Mouse (Mus musculus) forebrain, embryonic 14.5 days (tissue): ENCODE measurements at regions not wholly inside any gene's neighbourhood (a gene's known extent, or its start where the extent isn't known, plus 50 kb on each side); places are given as distances from the start of the nearest gene placed in this dataset.

Source experiments
- ATAC-seq: fragments of 200-750 bp; cut with Nextera tagmentation; 2 replicates; pipeline ENCODE4 v1.8.0; 2017; ENCODE audit warnings: mild to moderate bottlenecking, moderate library complexity
- DNase-seq: peaks from one replicate; pipeline ENCODE4 v3.0.0-alpha.2; 2015; ENCODE audit warnings: low spot score
- H3K27ac ChIP-seq: fragments of 300-500 bp; sonication (generic); 2 replicates; pipeline ENCODE4 v1.5.1; 2014; ENCODE audit warnings: low read depth, mild to moderate bottlenecking, control low read depth, low read length, moderate library complexity
- H3K27me3 ChIP-seq: fragments of 300-500 bp; sonication (generic); replicated peaks from 2 replicates; pipeline ENCODE4 v1.6.1; 2014; ENCODE audit warnings: low read length, control low read depth, mixed read lengths; ENCODE audit not compliant: control insufficient read depth, insufficient read depth
- H3K36me3 ChIP-seq: fragments of 300-500 bp; sonication (generic); 2 replicates; pipeline ENCODE4 v1.6.1; 2014; ENCODE audit warnings: low read length, control low read depth; ENCODE audit not compliant: control insufficient read depth, insufficient read depth
- H3K4me1 ChIP-seq: fragments of 300-500 bp; sonication (generic); 2 replicates; pipeline ENCODE4 v1.6.1; 2014; ENCODE audit warnings: antibody characterized with exemption, low read length, control low read depth; ENCODE audit not compliant: control insufficient read depth, insufficient read depth
- H3K4me2 ChIP-seq: fragments of 300-500 bp; sonication (generic); 2 replicates; pipeline ENCODE4 v1.6.1; 2014; ENCODE audit warnings: mild to moderate bottlenecking, control low read depth, low read length
- H3K4me3 ChIP-seq: fragments of 300-500 bp; sonication (generic); 2 replicates; pipeline ENCODE4 v1.5.1; 2014; ENCODE audit warnings: low read depth, low read length, control low read depth
- H3K9ac ChIP-seq: fragments of 300-500 bp; sonication (generic); 2 replicates; pipeline ENCODE4 v1.6.1; 2014; ENCODE audit warnings: mild to moderate bottlenecking, low read length, control low read depth, moderate library complexity
- H3K9me3 ChIP-seq: fragments of 300-500 bp; sonication (generic); replicated peaks from 2 replicates; pipeline ENCODE4 v1.6.1; 2016; ENCODE audit warnings: low read length, control low read depth, mixed read lengths; ENCODE audit not compliant: control insufficient read depth
- whole genome bisulfite sequencing: fragments of 180-500 bp; shearing (Covaris S2); extraction: QIAGEN DNeasy Blood & Tissue Kit; methylation state at CpG from one replicate; pipeline ENCODE4 v1.1.7; 2014; 5-methylcytosine and 5-hydroxymethylcytosine counted together

- Histone ChIP-seq H3K9ac (no peak overlapping the region), H3K27ac (no peak overlapping the region), H3K27me3 (no peaks in the 10 kb centered on the region), H3K4me1 (0 out of 2 replicates have a peak, but pooled peaks cover 2% of the 10 kb centered on the region), H3K36me3 (no peaks in the 10 kb centered on the region), H3K4me2 (no peak overlapping the region), H3K9me3 (no peaks in the 10 kb centered on the region), H3K4me3 (no peak overlapping the region)
- peak; percentile 31 for DNase-seq
- ATAC-seq: no peak
- 55% methylated on average over 2 of the region's 2 CpGs for WGBS
Measured at GRCm38 (mm10) chr16:84039946-84040345, 475.0 kb upstream of the A730009L09Rik start.

- H3K9me3 ChIP-seq: no peaks in the 10 kb centered on the region
- 0 out of 2 replicates have a peak, but pooled peaks cover 2% of the 10 kb centered on the region for H3K4me1 ChIP-seq
- no peak overlapping the region for H3K4me2 ChIP-seq
- no peak overlapping the region for H3K9ac ChIP-seq
- WGBS: 26% methylated on average over 4 of the region's 4 CpGs
- H3K27ac ChIP-seq: no peak overlapping the region
- H3K36me3 ChIP-seq: no peaks in the 10 kb centered on the region
- H3K4me3 ChIP-seq: no peak overlapping the region
- DNase-seq (peak; percentile 94), ATAC-seq (peak; percentile 95)
- H3K27me3 ChIP-seq: no peaks in the 10 kb centered on the region
Measured at GRCm38 (mm10) chr16:84042010-84042449, 472.9 kb upstream of the A730009L09Rik start.

GRCm38 (mm10) chr16:84045333-84045732 is 469.6 kb upstream of the A730009L09Rik start:
- 0 out of 2 replicates have a peak, but pooled peaks cover 2% of the 10 kb centered on the region for H3K4me1 ChIP-seq
- ATAC-seq (no peak), DNase-seq (no peak)
- H3K9me3 ChIP-seq: no peaks in the 10 kb centered on the region
- H3K27me3 ChIP-seq: no peaks in the 10 kb centered on the region
- WGBS: 86% methylated on average over 1 of the region's 1 CpGs
- no peak overlapping the region for H3K4me2 ChIP-seq
- H3K4me3 ChIP-seq: no peak overlapping the region
- no peaks in the 10 kb centered on the region for H3K36me3 ChIP-seq
- H3K27ac ChIP-seq: no peak overlapping the region
- no peak overlapping the region for H3K9ac ChIP-seq
